Mouse (Mus musculus) erythroblast, embryonic 14.5 days (primary cell): Measurements from ENCODE around the gene Hoxb3.

Experiments
- GATA1 ChIP-seq: IDR thresholded peaks from 2 replicates; pipeline ENCODE4 v1.6.1; 2012; ENCODE audit warnings: low read length, inconsistent platforms, mixed read lengths
- TAL1 ChIP-seq: IDR thresholded peaks from 3 replicates; pipeline ENCODE4 v1.6.1; 2012; ENCODE audit warnings: low read length, inconsistent platforms, mixed read lengths

DNA sequence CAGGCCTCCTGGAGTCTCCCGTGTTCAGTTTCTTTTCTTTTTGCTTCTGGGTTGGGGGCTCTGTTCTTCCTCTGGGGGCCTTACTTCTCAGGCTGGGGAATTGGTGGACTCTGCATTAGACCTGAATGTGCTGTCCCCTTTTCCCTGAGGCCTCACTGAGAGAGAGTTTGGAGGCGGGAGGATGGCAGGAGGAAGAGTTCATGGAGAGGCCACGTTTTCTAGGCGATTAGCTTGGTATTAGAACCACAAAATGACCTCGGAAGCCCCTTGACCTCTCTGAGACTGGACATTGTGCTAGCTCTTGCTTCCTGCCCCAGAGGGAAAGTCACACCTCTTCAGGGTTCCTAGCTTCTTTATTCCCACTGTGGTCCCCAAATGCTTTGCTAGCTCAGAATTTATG is 999 bp downstream of the Hoxb3 start:
- TF ChIP-seq TAL1 (no peak), GATA1 (no peak)
